Mouse (Mus musculus): ENCODE results near the gene Pus7l.

Gene Pus7l

DNA sequence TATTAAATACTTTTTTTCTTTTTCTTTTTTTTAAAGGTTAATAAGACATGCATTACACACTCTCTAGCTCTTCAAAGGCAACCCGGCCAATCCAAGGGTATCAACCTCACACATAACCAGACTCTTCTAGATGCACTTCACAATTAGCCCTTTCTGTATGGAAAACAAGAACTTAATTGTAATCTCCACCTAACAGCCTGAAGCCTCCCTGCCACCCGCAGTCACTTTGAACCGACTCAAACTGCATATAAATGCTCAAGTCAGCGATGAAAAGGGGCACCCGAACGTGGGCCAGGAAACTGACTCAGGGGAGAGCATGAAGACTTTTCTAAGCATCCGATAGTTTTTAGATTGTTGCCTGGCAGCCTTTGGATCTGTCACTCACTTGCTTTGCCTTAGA, 66.1 kb downstream of the Pus7l start:
- DNase-seq = no peak

DNA sequence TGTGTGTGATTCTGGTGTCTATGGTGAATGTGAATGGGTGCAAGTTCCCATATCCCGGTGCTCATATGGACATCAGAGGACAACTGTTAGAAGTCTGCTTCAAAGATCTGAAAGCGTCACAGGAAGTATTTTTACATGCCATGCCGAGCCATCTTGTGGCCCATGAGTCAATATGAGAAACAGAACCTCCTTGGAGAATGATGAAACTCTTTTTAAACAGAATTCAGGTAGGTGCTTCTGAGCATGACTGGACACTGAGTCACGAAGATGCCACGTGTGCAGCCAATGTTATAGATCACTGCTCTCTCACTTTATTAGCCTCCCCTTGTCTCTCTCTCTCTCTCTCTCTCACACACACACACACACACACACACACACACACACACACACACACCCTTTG, 67.4 kb downstream of the Pus7l start:
- DNase-seq = no peak

Measured in kidney, postnatal 25 days (tissue).